Mouse (Mus musculus) neural tube, embryonic 14.5 days (tissue): Measurements from ENCODE around the gene Sfxn5. TPM values are rescaled to one million over a fixed set of nuclear protein-coding genes. Genes with fewer than 3 reads are reported as not detected.

Source experiments
- ATAC-seq: fragments of 200-750 bp; cut with Nextera tagmentation; 2 replicates; pipeline ENCODE4 v1.8.0; 2017; ENCODE audit warnings: low read depth, mild to moderate bottlenecking, moderate TSS enrichment, moderate library complexity
- H3K27ac ChIP-seq: fragments of 300-500 bp; sonication (generic); 2 replicates; pipeline ENCODE4 v1.5.1; 2014; ENCODE audit warnings: low read depth, mild to moderate bottlenecking, control low read depth, low read length, moderate library complexity, mixed read lengths
- H3K27me3 ChIP-seq: fragments of 300-500 bp; sonication (generic); 2 replicates; pipeline ENCODE4 v1.6.1; 2014; ENCODE audit warnings: low read length; ENCODE audit not compliant: control insufficient read depth, insufficient read depth
- H3K36me3 ChIP-seq: fragments of 300-500 bp; sonication (generic); 2 replicates; pipeline ENCODE4 v1.6.1; 2014; ENCODE audit warnings: low read length, mixed read lengths; ENCODE audit not compliant: control insufficient read depth, insufficient read depth
- H3K4me1 ChIP-seq: fragments of 300-500 bp; sonication (generic); 2 replicates; pipeline ENCODE4 v1.6.1; 2014; ENCODE audit warnings: low read length; ENCODE audit not compliant: control insufficient read depth, insufficient read depth
- H3K4me2 ChIP-seq: fragments of 300-500 bp; sonication (generic); 2 replicates; pipeline ENCODE4 v1.6.1; 2014; ENCODE audit warnings: mild to moderate bottlenecking, low read depth, low read length, control low read depth
- H3K4me3 ChIP-seq: fragments of 300-500 bp; sonication (generic); 2 replicates; pipeline ENCODE4 v1.5.1; 2014; ENCODE audit warnings: low read depth, low read length, control low read depth, mixed read lengths
- H3K9ac ChIP-seq: fragments of 300-500 bp; sonication (generic); replicated peaks from 2 replicates; pipeline ENCODE4 v1.6.1; 2014; ENCODE audit warnings: low read depth, mild to moderate bottlenecking, control low read depth, low read length, mixed read lengths
- H3K9me3 ChIP-seq: fragments of 300-500 bp; sonication (generic); 2 replicates; pipeline ENCODE4 v1.6.1; 2016; ENCODE audit warnings: low read length; ENCODE audit not compliant: control insufficient read depth
- WGBS: fragments of 180-500 bp; shearing (Covaris S2); extraction: QIAGEN DNeasy Blood & Tissue Kit; methylation state at CpG from one replicate; pipeline ENCODE4 v1.1.7; 2014; 5-methylcytosine and 5-hydroxymethylcytosine counted together
- polyA plus RNA-seq: library from polyadenylated mRNA; unstranded; fragments of >200 nt; fragmentation: Nextera tagmentation; extraction: Ambion mirVana; gene quantifications from 2 replicates; pipeline ENCODE4 v1.2.1, GENCODE M21; 2014

The Sfxn5 gene
- polyA plus RNA-seq, 1 experiment from 2014 or later, result 29.7 TPM

GRCm38 (mm10) chr6:85368722-85369121 is 35.5 kb upstream of the Sfxn5 start:
- WGBS, result 52% methylated on average over 5 of the region's 5 CpGs
- ATAC-seq, result no peak
- Histone ChIP-seq H3K9ac (no peak overlapping the region), H3K4me2 (no peak overlapping the region), H3K9me3 (no peaks in the 10 kb centered on the region), H3K36me3 (no peaks in the 10 kb centered on the region), H3K4me3 (no peak overlapping the region), H3K27me3 (no peaks in the 10 kb centered on the region), H3K4me1 (peaks cover 25% of the 10 kb centered on the region), H3K27ac (no peak overlapping the region)

DNA sequence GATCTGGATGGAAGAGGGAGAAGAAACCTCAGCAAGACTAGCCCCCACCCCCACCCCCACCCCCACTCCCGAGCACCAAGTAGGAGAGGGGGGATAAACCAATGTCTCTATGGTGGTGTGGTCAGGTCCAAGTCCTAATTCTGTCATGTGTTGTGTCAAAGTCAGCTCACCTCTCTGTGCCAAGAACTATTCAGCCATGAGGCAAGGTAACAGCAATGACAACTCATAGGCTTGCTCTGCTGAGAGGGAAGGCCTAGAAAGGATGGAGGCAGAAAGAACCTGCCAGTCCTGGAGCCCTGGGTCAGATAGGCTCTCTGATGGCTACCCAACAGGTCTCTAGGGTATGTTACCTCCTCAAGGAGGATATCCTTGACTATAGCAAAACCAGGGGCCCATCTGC is 34.9 kb upstream of the Sfxn5 start:
- Histone ChIP-seq H3K9ac (no peak overlapping the region), H3K27me3 (no peaks in the 10 kb centered on the region), H3K4me2 (no peak overlapping the region), H3K36me3 (no peaks in the 10 kb centered on the region), H3K4me3 (no peak overlapping the region), H3K4me1 (peaks cover 20% of the 10 kb centered on the region), H3K9me3 (no peaks in the 10 kb centered on the region), H3K27ac (no peak overlapping the region)
- WGBS, result 80% methylated on average over 1 of the region's 1 CpGs
- no peak for ATAC-seq

DNA sequence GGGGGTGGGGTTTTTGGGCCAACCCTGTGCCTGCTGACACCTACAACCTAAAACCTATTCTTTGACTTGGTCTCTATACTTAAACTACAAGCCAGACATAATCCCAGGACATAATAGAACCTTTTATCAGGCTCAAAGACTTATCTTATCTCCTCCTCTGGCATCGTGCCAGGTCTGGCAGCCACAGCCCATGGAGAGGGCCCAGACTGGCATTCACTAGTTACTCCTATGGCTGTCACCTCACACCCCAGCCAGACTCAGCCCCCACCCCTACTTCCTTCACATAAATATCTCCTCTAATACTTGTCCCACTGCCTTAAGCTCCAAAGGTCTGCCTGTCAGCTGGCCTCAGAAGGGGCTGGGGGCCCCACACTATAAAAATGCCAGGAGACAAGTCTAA is 33.2 kb upstream of the Sfxn5 start:
- 73% methylated on average over 1 of the region's 1 CpGs for WGBS
- no peak overlapping the region for H3K4me3 ChIP-seq
- no peaks in the 10 kb centered on the region for H3K27me3 ChIP-seq
- ATAC-seq, result no peak
- H3K9me3 ChIP-seq, result no peaks in the 10 kb centered on the region
- no peak overlapping the region for H3K9ac ChIP-seq
- no peak overlapping the region for H3K27ac ChIP-seq
- no peak overlapping the region for H3K4me2 ChIP-seq
- H3K4me1 ChIP-seq, result 0 out of 2 replicates have a peak, but pooled peaks cover 3% of the 10 kb centered on the region
- H3K36me3 ChIP-seq, result no peaks in the 10 kb centered on the region

DNA sequence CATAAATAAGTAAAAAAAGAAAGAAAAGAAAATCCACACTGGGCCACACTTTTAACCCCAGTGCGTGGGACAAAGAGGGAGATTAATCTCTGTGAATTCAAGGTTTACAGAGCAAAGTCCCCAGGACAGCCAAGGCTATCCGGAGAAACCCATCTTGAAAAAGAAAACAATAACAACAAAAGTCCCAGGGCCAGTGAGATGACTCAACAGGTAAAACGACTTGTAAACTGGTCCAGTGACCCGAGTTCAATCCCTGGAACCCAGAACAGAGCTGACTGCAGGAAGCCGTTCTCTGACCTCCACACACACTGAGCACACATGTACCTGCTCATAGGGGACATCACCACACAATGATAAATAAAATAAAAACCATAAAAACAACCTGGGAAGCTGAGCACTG is 31.2 kb upstream of the Sfxn5 start:
- 84% methylated on average over 5 of the region's 5 CpGs for WGBS
- Histone ChIP-seq H3K36me3 (no peaks in the 10 kb centered on the region), H3K27ac (no peak overlapping the region), H3K9me3 (no peaks in the 10 kb centered on the region), H3K27me3 (no peaks in the 10 kb centered on the region), H3K4me2 (no peak overlapping the region), H3K9ac (no peak overlapping the region), H3K4me3 (no peak overlapping the region), H3K4me1 (0 out of 2 replicates have a peak, but pooled peaks cover 3% of the 10 kb centered on the region)
- no peak for ATAC-seq

DNA sequence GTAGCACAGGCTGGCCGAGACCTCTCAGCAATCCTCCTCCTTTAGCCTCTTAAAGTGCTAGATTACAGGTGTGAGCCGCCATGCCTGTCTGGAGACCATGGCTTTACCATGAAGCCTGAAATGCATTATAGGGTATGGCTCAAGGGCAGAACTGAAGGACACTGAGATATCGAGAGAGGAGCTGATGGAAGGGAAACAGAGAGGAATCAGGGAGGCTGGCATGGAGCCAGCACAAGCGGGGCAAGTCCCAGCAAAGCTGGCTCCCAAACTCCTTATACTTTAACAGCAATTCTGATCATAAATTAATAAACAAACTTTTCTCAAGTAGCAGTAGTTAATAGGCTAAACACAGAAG is 30.7 kb upstream of the Sfxn5 start:
- Histone ChIP-seq H3K27me3 (no peaks in the 10 kb centered on the region), H3K4me1 (0 out of 2 replicates have a peak, but pooled peaks cover 3% of the 10 kb centered on the region), H3K4me2 (no peak overlapping the region), H3K4me3 (no peak overlapping the region), H3K9ac (no peak overlapping the region), H3K27ac (no peak overlapping the region), H3K36me3 (no peaks in the 10 kb centered on the region), H3K9me3 (no peaks in the 10 kb centered on the region)
- no peak for ATAC-seq
- 87% methylated on average over 4 of the region's 4 CpGs for whole genome bisulfite sequencing

DNA sequence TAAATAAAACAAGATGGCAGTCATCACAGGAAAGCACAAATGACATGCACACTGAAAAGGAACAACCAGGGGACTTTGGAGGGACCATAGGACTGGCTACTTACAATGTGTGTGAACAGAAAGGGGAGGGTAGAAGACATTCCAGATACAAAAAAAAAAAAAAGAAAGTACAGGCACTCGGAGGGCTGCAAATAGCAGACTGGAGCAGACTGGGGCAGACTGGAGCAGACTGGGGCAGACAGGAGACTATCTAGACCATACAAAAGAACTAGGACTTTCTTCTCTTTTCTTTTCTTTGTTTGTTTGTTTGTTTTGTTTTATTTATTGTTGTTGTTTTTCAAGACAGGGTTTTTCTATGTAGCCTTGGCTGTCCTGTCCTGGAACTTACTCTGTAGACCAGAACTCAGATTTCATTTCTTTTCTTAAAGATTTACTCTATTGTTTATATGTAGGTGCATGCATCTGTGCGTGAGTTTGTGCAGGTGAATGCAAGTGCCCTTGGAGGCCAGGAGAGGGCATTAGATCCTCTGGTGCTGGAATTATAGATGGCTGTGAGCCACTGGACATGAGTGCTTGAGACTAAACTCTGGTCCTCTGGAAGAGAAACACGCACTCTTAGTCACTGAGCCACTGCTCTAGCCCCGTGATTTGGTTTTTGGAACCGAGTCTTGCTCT is 30.1 kb upstream of the Sfxn5 start:
- Histone ChIP-seq H3K9me3 (no peaks in the 10 kb centered on the region), H3K36me3 (no peaks in the 10 kb centered on the region), H3K4me1 (no peaks in the 10 kb centered on the region), H3K9ac (no peak overlapping the region), H3K4me3 (no peak overlapping the region), H3K27ac (no peak overlapping the region), H3K27me3 (no peaks in the 10 kb centered on the region), H3K4me2 (no peak overlapping the region)
- WGBS, result 86% methylated on average over 5 of the region's 5 CpGs
- no peak for ATAC-seq

DNA sequence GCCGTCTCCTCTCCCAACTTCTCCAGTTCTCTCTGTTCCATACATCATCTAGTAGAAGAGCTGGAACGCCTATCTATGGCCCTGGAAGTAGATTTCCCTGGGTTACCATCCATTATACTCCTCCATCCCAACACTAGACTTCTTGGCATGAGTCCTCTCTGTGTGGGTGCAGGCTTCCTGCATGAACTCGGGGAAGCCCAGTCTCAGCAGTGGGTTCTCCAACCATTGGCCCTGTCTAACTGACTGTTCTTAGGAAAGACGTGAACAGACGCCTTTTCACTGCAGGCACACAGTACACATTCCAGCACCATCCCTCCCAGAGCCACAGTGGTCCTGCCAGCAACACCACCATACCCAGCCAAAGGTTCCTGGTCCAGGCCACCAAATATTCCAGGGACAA is 29.4 kb upstream of the Sfxn5 start:
- Histone ChIP-seq H3K4me3 (no peak overlapping the region), H3K27me3 (no peaks in the 10 kb centered on the region), H3K4me1 (no peaks in the 10 kb centered on the region), H3K27ac (no peak overlapping the region), H3K4me2 (no peak overlapping the region), H3K9me3 (no peaks in the 10 kb centered on the region), H3K36me3 (no peaks in the 10 kb centered on the region), H3K9ac (no peak overlapping the region)
- ATAC-seq, result no peak
- WGBS, result 89% methylated on average over 5 of the region's 5 CpGs

- WGBS, result 90% methylated on average over 5 of the region's 5 CpGs
- H3K9ac ChIP-seq, result no peak overlapping the region
- H3K4me3 ChIP-seq, result no peak overlapping the region
- no peak overlapping the region for H3K4me2 ChIP-seq
- no peaks in the 10 kb centered on the region for H3K27me3 ChIP-seq
- H3K4me1 ChIP-seq, result no peaks in the 10 kb centered on the region
- H3K36me3 ChIP-seq, result no peaks in the 10 kb centered on the region
- H3K9me3 ChIP-seq, result no peaks in the 10 kb centered on the region
- no peak overlapping the region for H3K27ac ChIP-seq
- no peak for ATAC-seq
Observed at GRCm38 (mm10) chr6:85360311-85360710, 27.1 kb upstream of the Sfxn5 start.

DNA sequence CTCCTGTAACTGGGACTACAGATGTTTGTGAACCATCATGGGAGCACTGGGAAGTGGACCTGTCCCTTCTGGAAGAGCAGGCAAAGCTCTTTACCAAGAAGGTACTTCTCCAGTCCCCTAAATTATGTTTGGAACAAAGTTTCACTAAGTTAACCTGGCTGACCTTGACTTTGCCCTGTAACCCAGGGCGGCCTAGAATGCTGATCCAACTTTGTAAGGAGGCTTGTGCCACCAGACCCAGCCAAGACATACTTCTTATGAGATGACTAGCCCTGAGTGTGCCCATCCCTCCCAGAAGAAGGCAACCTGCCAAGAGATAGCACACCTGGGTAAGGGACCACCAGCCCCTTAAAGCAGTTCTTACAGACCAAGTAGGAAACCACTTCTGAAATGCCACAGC is 25.7 kb upstream of the Sfxn5 start:
- H3K4me1 ChIP-seq, result no peaks in the 10 kb centered on the region
- ATAC-seq, result no peak
- H3K36me3 ChIP-seq, result no peaks in the 10 kb centered on the region
- H3K27ac ChIP-seq, result no peak overlapping the region
- no peak overlapping the region for H3K4me3 ChIP-seq
- no peaks in the 10 kb centered on the region for H3K9me3 ChIP-seq
- H3K9ac ChIP-seq, result no peak overlapping the region
- no peak overlapping the region for H3K4me2 ChIP-seq
- WGBS, result 93% methylated on average over 1 of the region's 1 CpGs
- no peaks in the 10 kb centered on the region for H3K27me3 ChIP-seq
